Mouse (Mus musculus): ENCODE results near the gene Fabp3. TPM values are rescaled to one million over a fixed set of nuclear protein-coding genes. Genes with fewer than 3 reads are reported as not detected.

The Fabp3 gene
- polyA plus RNA-seq, 1 experiment from 2014 or later, result 14.6 TPM

DNA sequence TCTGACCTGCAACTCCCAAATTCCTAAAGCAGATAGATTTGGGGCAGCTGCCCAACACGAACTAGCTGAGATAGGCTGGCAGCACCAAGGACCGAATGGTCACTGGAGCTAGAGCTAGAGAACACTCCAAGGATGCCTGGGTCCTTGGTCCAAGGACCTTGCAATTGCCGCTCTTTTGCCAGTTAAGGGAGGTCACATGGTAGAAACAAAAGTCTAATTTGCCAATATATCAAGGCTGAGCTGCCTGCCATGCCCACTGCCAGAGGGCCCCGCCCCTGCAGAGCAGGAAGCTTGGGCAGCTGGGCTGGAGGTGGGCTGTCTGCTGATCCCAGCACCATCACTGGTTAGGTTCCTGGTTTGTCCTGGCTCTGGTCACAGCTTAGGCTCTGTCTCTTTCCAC lies 5.2 kb downstream of the Fabp3 start:
- no peak overlapping the region for H3K9ac ChIP-seq
- no peak overlapping the region for H3K27ac ChIP-seq
- 90% methylated on average over 4 of the region's 4 CpGs for WGBS
- peaks cover 20% of the 10 kb centered on the region for H3K27me3 ChIP-seq
- ATAC-seq (ENCODE audit: insufficient number of reproducible peaks, insufficient read depth, low FRiP score, low TSS enrichment), result no peak
- no peak overlapping the region for H3K4me2 ChIP-seq (replicated peaks)
- peaks cover 5% of the 10 kb centered on the region; the same call in 1 of the 2 replicates for H3K4me1 ChIP-seq
- peaks cover 30% of the 10 kb centered on the region for H3K36me3 ChIP-seq
- no peaks in the 10 kb centered on the region for H3K9me3 ChIP-seq
- H3K4me3 ChIP-seq, result no peak overlapping the region

DNA sequence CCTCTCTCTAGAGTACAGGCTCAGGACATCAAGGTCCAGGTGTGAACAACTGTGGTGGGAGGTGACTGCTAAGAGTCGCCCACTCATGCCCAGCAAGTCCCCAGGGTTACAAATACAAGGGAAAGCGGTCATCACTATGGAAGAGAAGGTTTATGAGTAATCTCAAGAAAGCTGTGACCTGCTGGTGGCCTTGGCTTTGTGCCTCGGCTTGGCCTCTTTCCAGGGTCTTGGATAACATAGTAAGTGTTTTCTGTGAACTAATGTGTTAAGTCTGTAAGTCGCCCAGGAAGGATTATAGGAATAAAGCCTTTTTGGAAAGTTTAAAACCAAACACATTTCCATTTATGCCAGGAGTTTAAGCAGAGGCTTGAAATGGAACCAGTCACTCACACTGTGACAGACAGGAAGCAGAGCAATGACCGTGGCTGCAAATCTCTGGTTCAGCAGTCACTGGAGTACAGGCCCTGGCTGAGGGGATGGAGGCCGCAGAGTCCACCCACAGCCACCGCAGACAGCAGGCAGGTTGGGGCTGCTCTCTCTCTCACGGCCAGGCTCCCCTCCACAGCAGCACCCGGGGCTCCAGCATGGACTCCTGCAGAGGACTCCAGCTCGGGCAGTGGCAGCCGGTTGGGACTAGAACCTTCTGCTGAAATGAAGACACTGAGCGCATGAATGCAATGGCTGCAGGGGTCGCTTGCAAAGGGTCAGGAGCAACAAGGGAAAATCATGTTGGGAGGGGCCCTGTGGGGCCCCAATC lies 7.6 kb downstream of the Fabp3 start:
- no peak overlapping the region for H3K9ac ChIP-seq
- no peak overlapping the region for H3K4me3 ChIP-seq
- WGBS, result 79% methylated on average over 13 of the region's 13 CpGs
- no peaks in the 10 kb centered on the region for H3K27me3 ChIP-seq
- no peaks in the 10 kb centered on the region for H3K9me3 ChIP-seq
- no peak overlapping the region for H3K27ac ChIP-seq
- peaks cover 37% of the 10 kb centered on the region for H3K36me3 ChIP-seq
- H3K4me2 ChIP-seq (replicated peaks), result no peak overlapping the region
- no peaks in the 10 kb centered on the region for H3K4me1 ChIP-seq
- no peak for ATAC-seq (ENCODE audit: insufficient number of reproducible peaks, insufficient read depth, low FRiP score, low TSS enrichment)

DNA sequence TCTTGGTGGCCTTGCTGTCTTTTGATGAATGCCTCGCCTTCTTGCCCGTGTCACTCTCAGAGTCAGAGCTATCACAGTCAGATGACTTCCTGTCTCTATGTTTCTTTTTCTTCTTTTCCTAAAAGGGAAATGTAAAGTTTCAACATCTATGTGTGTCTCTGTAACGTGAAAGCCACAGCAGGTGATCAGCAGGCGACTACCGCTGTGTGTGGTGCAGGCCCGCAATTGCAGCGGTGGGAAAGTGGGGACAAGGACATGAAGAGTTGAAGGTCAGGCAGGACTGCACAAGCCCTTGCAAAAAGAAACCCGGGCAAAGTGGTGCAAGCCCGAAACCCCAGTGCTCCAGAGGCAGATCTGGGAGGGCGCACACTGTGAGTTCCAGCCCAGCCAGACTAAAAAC lies 8.3 kb downstream of the Fabp3 start:
- no peak for ATAC-seq (ENCODE audit: insufficient number of reproducible peaks, insufficient read depth, low FRiP score, low TSS enrichment)
- Histone ChIP-seq H3K4me1 (no peaks in the 10 kb centered on the region), H3K36me3 (peaks cover 39% of the 10 kb centered on the region), H3K9ac (no peak overlapping the region), H3K9me3 (no peaks in the 10 kb centered on the region), H3K4me2 (replicated peaks) (no peak overlapping the region), H3K27ac (no peak overlapping the region), H3K27me3 (no peaks in the 10 kb centered on the region), H3K4me3 (no peak overlapping the region)
- 83% methylated on average over 10 of the region's 10 CpGs for WGBS

DNA sequence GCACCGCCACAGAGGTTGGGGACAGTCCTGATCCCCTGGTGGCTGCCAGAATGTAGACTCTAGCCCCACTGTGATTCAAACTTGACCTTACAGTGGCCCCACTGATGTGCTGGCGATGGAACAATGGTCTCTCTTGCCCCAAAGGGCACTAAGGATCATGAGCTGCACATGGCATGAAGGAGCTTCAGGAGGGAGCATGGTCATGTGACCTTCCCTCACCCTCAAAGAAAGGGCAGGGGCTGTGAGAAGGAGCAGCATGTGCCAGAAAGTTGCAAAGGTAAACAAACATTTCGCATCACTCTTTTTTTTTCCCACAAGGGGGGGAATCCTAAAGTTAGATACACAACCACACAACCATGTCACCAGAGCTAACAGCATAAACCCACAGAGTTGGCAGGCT lies 9.7 kb downstream of the Fabp3 start:
- H3K36me3 ChIP-seq, result peaks cover 51% of the 10 kb centered on the region
- H3K27me3 ChIP-seq, result no peaks in the 10 kb centered on the region
- ATAC-seq (ENCODE audit: insufficient number of reproducible peaks, insufficient read depth, low FRiP score, low TSS enrichment), result no peak
- no peak overlapping the region for H3K27ac ChIP-seq
- no peak overlapping the region for H3K4me2 ChIP-seq (replicated peaks)
- no peak overlapping the region for H3K9ac ChIP-seq
- no peaks in the 10 kb centered on the region for H3K4me1 ChIP-seq
- H3K4me3 ChIP-seq, result no peak overlapping the region
- no peaks in the 10 kb centered on the region for H3K9me3 ChIP-seq
- 65% methylated on average over 3 of the region's 3 CpGs for WGBS

DNA sequence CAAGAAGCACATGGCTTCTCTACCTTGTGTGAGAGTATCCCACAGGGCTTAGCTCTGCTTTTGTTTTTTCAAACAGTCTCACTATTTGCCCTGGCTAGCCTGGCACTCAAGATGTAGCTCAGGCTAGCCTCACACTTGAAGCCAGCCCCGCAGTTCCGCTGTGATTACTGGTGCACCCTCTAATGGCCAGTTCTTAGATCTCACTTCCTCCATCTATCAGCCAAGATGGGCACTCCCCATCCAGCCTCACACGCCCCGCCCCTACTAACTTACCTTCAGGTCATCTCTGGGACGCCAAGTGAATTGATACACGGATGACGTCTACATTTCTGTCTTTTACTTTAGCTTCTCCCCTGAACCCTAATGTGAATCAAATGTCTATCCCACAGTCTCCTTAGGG lies 11.2 kb downstream of the Fabp3 start:
- Histone ChIP-seq H3K9ac (no peak overlapping the region), H3K4me2 (replicated peaks) (no peak overlapping the region), H3K27me3 (no peaks in the 10 kb centered on the region), H3K36me3 (peaks cover 53% of the 10 kb centered on the region), H3K27ac (no peak overlapping the region), H3K4me1 (no peaks in the 10 kb centered on the region), H3K9me3 (no peaks in the 10 kb centered on the region), H3K4me3 (no peak overlapping the region)
- ATAC-seq (ENCODE audit: insufficient number of reproducible peaks, insufficient read depth, low FRiP score, low TSS enrichment), result no peak
- WGBS, result 79% methylated on average over 7 of the region's 7 CpGs

DNA sequence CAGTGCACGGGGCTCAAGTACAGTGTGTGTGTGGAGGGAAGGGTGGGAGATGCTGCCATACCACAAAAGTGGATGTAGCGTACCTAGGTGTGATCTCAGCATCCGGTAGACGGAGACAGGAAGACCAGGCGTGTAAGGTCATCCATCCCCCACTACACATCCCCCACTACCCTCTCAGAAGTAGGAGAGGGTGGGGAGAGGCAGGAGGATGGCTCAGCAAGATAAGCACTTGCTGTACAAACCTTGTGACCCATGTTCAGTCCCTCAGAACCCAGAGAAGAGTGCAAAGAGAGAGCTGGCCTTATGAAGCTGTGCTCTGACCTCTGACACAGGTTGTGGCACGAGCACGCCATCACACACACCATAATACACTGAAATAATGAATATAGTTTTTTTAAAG lies 13.2 kb downstream of the Fabp3 start:
- 89% methylated on average over 7 of the region's 7 CpGs for WGBS
- Histone ChIP-seq H3K4me2 (replicated peaks) (no peak overlapping the region), H3K36me3 (peaks cover 55% of the 10 kb centered on the region), H3K27me3 (no peaks in the 10 kb centered on the region), H3K9ac (no peak overlapping the region), H3K4me1 (no peaks in the 10 kb centered on the region), H3K27ac (no peak overlapping the region), H3K9me3 (no peaks in the 10 kb centered on the region), H3K4me3 (no peak overlapping the region)
- ATAC-seq (ENCODE audit: insufficient number of reproducible peaks, insufficient read depth, low FRiP score, low TSS enrichment), result no peak

DNA sequence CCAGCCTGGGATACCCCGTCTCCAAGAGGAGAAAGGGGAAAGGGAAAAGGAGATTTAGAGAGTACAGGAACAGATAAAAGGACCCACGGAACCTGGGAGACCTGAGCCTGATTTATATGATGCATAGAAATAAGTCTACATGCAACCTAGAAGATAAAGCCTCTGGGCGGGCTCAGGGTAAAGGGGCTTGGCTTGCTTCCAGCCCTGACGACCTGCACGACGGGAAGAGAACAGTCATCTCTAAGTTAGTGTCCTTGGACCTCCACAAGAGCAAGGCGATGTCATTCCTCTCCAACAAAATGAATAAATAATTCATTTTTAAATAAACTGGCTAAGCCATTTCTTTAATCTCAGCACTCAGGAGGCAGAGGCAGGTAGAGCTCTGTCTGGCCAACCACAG lies 14.2 kb downstream of the Fabp3 start:
- H3K27ac ChIP-seq, result no peak overlapping the region
- H3K27me3 ChIP-seq, result no peaks in the 10 kb centered on the region
- ATAC-seq (ENCODE audit: insufficient number of reproducible peaks, insufficient read depth, low FRiP score, low TSS enrichment), result no peak
- no peaks in the 10 kb centered on the region for H3K9me3 ChIP-seq
- H3K9ac ChIP-seq, result no peak overlapping the region
- H3K36me3 ChIP-seq, result peaks cover 57% of the 10 kb centered on the region
- H3K4me3 ChIP-seq, result no peak overlapping the region
- WGBS, result 86% methylated on average over 7 of the region's 7 CpGs
- no peak overlapping the region for H3K4me2 ChIP-seq (replicated peaks)
- no peaks in the 10 kb centered on the region for H3K4me1 ChIP-seq

DNA sequence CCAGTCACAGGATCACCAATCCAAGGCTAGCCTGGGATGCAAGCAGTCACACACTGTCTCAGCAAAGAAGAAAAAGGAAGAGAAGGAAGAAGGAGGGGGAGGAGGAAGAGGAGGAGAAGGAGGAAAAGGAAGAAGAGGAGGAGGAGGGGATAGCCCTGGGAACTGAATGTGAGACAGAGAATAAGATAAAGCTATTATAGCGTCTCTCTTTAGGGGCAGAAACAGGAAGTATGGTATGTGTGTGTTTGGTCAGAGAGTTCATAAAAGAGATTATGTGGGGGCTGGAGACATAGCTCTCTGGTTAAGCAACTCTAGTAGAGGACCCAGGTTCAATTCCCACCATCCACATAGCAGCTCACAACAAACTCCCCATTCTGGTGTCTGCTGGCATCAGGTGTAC lies 14.8 kb downstream of the Fabp3 start:
- ATAC-seq (ENCODE audit: insufficient number of reproducible peaks, insufficient read depth, low FRiP score, low TSS enrichment), result no peak
- no peaks in the 10 kb centered on the region for H3K4me1 ChIP-seq
- no peak overlapping the region for H3K27ac ChIP-seq
- no peaks in the 10 kb centered on the region for H3K9me3 ChIP-seq
- no peak overlapping the region for H3K9ac ChIP-seq
- WGBS, result 75% methylated on average over 1 of the region's 1 CpGs
- no peaks in the 10 kb centered on the region for H3K27me3 ChIP-seq
- no peak overlapping the region for H3K4me2 ChIP-seq (replicated peaks)
- H3K36me3 ChIP-seq, result peaks cover 57% of the 10 kb centered on the region
- no peak overlapping the region for H3K4me3 ChIP-seq

DNA sequence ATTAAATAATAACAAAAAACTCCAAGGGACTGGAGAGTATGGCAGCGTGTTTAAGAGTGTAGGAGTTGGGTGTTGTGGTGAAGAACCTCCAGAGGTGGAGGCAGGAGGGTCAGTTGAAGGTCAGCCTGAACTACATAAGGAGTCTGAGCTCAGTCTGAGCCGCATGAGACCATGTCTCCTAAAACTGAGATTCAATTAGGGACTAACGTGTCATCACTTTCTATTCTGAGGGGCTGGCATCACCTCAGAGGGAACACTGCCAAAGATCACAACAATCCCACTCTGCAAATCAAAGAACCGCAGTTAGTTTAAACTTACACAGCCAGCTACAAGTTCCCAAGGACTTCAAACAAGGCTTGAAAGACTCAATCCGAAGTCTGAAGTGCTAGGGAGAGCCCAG lies 15.2 kb downstream of the Fabp3 start:
- 82% methylated on average over 5 of the region's 5 CpGs for WGBS
- Histone ChIP-seq H3K27me3 (no peaks in the 10 kb centered on the region), H3K4me3 (no peak overlapping the region), H3K27ac (no peak overlapping the region), H3K36me3 (peaks cover 56% of the 10 kb centered on the region), H3K9ac (no peak overlapping the region), H3K4me2 (replicated peaks) (no peak overlapping the region), H3K4me1 (no peaks in the 10 kb centered on the region), H3K9me3 (no peaks in the 10 kb centered on the region)
- ATAC-seq (ENCODE audit: insufficient number of reproducible peaks, insufficient read depth, low FRiP score, low TSS enrichment), result no peak

DNA sequence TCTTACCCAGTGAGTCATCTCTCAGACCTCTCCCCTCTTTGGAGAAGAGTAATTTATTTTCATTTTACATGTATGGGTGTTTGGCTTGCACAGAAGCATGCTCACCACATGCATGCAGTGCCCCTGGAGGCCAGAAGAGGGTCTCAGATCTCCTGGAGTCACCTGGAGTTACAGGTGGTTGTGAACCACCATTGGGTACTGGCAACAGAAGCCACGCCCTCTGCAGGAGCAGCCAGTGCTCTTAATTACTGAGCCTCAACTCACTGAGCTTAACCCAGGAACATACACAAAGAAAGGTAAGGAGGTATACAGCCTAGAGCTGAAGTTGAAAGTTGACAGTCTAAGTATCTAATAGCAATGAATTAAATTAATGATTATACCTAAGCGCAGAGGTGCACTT lies 17.1 kb downstream of the Fabp3 start:
- Histone ChIP-seq H3K36me3 (peaks cover 58% of the 10 kb centered on the region), H3K4me3 (no peak overlapping the region), H3K27ac (no peak overlapping the region), H3K9ac (no peak overlapping the region), H3K9me3 (no peaks in the 10 kb centered on the region), H3K27me3 (no peaks in the 10 kb centered on the region), H3K4me2 (replicated peaks) (no peak overlapping the region), H3K4me1 (no peaks in the 10 kb centered on the region)
- WGBS, result 92% methylated on average over 2 of the region's 2 CpGs
- no peak for ATAC-seq (ENCODE audit: insufficient number of reproducible peaks, insufficient read depth, low FRiP score, low TSS enrichment)

DNA sequence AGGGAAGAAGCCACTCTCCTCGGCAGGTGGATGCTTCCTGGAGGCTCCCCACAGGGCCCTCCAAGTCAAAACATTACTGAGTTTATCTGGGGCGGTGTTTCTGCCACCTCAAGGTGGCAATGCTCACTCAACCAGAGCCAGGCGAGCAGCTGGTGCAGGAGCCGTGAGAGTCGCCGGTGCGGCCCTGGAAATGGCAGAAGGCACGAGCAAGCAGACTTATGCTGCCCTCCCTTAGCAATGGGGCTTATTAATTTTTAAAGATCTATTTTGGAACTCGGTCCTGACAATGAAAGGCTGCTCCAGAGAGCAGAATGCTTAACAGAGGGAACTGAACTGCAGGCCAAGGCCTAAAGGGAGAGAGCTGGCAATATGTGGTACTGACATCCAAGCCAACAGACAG lies 19.0 kb downstream of the Fabp3 start:
- no peak overlapping the region for H3K4me2 ChIP-seq (replicated peaks)
- whole genome bisulfite sequencing, result 89% methylated on average over 9 of the region's 9 CpGs
- H3K27me3 ChIP-seq, result no peaks in the 10 kb centered on the region
- no peak for ATAC-seq (ENCODE audit: insufficient number of reproducible peaks, insufficient read depth, low FRiP score, low TSS enrichment)
- no peak overlapping the region for H3K9ac ChIP-seq
- H3K4me3 ChIP-seq, result no peak overlapping the region
- no peaks in the 10 kb centered on the region for H3K4me1 ChIP-seq
- H3K36me3 ChIP-seq, result peaks cover 47% of the 10 kb centered on the region
- no peak overlapping the region for H3K27ac ChIP-seq
- H3K9me3 ChIP-seq, result no peaks in the 10 kb centered on the region

DNA sequence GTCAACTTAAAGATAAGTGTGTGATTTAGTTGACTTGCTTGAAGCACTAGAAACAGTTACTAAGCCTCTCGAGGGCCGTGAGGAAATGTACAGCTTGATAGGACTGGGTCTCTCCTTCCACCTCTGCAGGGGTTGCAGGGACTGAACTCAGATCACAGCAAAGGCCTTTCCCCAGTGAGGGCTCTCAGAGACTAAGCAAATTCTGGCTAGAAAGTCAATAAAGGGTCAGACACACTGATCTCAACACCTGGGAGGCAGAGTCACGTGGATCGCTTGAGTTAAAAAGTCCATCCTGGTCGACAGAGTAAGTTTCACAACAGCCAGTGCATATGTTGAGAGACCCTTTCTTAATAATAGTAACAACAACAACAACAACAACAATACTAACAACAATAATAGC lies 27.5 kb downstream of the Fabp3 start:
- no peak overlapping the region for H3K9ac ChIP-seq
- no peak overlapping the region for H3K27ac ChIP-seq
- no peaks in the 10 kb centered on the region for H3K27me3 ChIP-seq
- H3K36me3 ChIP-seq, result peaks cover 34% of the 10 kb centered on the region
- no peak overlapping the region for H3K4me2 ChIP-seq (replicated peaks)
- ATAC-seq (ENCODE audit: insufficient number of reproducible peaks, insufficient read depth, low FRiP score, low TSS enrichment), result no peak
- WGBS, result 86% methylated on average over 5 of the region's 5 CpGs
- H3K4me3 ChIP-seq, result no peak overlapping the region
- no peaks in the 10 kb centered on the region for H3K9me3 ChIP-seq
- H3K4me1 ChIP-seq, result no peaks in the 10 kb centered on the region
